Mouse (Mus musculus) cerebellum, adult 8-10 months (tissue): ENCODE data around the gene Mr1.
"Not testable (repeated sequence)": the region's sequence is repeated elsewhere in the genome, so short reads cannot be mapped to it uniquely, and the experiment has no call there.

Source experiments
- DNase-seq: peaks from one replicate; pipeline ENCODE4 v3.0.0; 2022

Gene Mr1

GRCm38 (mm10) chr1:155146572-155146980 is at the start of gene Mr1:
TSS of gene Mr1 (minus strand) at chr1:155146814.
- DNase-seq = no peak

GRCm38 (mm10) chr1:155192805-155193368 is 46.3 kb upstream of the Mr1 start:
- DNase-seq = peak; percentile 46

DNA sequence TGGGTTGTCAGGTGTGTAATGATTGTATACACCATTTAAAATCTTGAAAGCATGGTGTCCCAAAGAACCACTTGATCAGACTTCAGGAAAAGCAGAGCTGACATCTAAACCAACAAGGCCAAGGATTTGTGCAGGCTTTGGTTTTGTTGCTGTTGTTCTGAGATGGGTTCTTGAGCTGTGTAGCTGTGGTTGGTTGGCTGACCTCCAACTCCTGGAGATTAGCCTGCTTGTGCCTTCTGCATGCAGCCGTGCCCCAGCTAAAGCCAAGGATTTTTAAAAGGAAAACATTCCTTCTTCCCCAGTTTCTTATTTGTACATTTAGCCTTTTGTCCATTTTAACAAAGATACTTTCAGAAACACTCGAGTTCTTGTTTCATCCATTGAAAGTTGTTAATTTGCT is 45.1 kb upstream of the Mr1 start:
- DNase-seq = peak; percentile 59

- no peak for DNase-seq
Measured at GRCm38 (mm10) chr1:155191219-155191618, 44.6 kb upstream of the Mr1 start.

GRCm38 (mm10) chr1:155188656-155189055 is 42.0 kb upstream of the Mr1 start:
- no peak for DNase-seq

DNA sequence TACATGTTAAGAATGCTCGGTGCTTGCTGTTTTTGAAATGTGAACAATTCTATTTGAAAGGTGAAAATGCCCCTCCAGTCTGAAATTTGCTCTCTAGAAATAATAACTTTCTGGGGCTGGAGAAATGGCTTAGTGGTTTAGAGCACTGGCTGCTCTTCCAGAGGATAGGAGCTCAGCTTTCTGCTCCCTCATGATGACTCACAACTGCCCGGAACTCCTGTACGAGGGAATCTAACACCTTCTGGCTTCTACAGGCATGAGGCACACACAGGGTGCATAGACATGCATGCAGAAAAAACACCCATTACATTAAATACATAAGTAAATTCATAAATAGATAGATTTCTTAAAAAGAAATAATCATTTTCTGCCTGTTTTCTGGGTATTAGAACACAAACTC is 37.6 kb upstream of the Mr1 start:
- DNase-seq = no peak

DNA sequence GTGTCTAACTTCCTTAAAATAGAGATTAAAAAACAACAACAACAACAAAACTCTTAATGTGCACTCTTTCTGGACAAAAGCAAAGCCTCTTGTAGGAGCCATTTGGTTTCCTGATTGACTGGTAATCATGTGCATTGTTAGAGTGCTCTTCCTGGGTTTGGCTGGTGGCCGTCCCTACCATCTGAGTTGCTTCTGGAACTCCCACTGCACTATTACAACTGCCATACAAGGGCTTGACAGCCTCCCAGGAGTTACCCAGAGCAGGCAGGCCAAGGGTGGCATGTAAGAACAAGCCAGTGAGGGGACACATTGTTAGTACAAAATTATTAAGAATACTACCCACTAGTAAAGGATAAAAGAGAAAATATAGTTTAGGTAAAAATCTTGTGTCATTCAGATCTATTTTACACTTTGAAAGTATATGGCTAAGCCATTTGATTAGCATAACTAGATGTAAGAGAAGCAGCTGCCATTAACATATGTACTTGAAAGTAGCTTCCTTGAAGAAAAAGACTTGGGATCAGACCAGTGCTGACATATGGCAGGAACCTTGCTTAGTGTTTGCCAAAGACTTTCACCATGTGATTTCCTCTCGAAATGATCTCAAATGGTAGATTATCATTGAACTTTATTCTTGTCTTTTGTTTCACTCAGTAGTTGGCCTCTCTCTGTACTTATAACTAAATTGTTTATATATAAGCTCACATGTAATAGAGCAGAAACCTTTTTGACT is 31.7 kb upstream of the Mr1 start:
- DNase-seq = no peak

- DNase-seq = no peak
Measured at GRCm38 (mm10) chr1:155174424-155174823, 27.8 kb upstream of the Mr1 start.

DNA sequence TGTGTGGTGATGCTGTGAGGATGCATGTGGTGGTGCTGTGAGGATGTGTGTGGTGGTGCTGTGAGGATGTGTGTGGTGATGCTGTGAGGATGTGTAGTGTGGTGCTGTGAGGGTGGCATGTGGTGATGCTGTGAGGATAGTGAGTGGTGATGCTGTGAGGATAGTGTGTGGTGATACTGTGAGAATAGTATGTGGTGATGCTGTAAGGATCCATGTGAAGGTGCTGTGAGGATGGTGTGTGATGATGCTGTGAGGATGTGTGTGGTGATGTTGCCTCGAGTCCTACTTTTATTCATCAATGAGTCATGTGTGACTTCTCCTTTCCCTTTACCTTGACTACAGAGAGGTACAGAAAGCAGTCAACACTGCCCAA is 27.0 kb upstream of the Mr1 start:
- DNase-seq = not testable (repeated sequence)

- no peak for DNase-seq
Measured at GRCm38 (mm10) chr1:155172895-155173643, 26.5 kb upstream of the Mr1 start.

GRCm38 (mm10) chr1:155169935-155170334 is 23.3 kb upstream of the Mr1 start:
- DNase-seq = no peak

- DNase-seq = no peak
Measured at GRCm38 (mm10) chr1:155167453-155167852, 20.8 kb upstream of the Mr1 start.

DNA sequence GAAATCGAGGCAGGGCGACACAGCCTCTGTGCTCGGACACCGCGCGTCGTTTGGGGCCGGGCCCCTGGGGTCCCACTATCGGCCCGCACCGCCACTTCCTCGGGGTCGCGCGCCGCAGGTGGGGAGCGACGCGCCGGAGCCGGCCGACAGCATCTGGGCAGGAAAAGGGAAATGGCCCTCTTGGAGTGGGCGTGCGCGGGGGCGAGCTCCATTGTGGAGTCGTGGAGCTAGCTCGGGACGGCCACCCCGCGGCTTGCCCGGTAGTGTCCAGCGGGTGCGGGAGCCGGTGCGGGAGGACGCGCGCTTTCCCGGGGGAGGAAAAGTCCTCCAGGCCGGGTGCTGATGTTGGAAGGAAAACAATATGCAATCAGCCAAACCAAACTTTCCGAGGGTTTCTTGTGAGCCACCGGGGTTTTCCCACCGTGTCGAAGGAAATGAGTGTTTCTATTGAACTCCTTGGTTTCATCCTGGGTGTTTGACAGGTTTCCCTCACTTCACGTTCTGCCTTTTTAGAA is 12.4 kb upstream of the Mr1 start:
- DNase-seq = peak; percentile 54

DNA sequence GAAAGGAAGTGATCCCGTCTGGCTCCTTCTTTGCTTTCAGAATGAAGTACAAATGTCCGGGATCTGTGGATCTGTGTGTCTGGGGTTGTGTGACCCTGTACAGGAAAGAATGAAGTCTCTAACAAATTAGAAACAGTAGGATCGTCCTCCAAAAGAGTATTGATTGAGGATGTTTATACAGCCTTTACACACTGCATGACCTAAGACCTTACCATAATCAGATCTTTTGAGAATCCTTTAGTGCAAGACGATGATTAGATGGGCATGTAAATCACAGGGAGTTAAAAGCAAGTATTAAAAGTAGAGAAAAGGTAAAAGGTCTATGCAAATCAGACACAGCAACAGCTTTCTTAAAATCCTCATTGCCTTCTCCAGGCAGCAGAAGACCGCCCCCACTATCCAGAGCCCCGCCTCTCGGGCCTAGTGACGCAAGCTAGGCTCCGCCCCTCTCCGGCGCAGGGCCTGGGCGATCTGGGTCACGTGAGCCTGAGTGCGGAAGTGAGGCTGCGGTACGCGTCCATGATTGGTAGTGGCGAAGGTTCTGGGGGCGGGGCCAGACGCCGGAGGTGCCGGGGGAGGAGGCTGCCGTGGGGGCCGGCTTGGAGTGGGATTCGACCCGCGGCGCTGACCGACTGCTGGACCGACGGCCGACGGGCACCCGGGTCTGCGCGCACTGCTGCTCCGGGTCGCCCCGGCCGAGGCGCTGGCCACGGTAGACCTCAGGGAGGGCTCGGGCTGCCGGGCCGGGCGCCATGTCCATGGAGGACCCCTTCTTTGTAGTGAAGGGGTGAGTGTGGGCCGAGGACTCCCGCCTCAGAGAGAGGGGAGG is 11.7 kb upstream of the Mr1 start, which contains the start of gene Stx6:
Stx6 (plus strand) TSS at position 575 of the 829 bp plus-strand sequence.
- DNase-seq = peak; percentile 98

GRCm38 (mm10) chr1:155153906-155154305 is 7.3 kb upstream of the Mr1 start:
- DNase-seq = no peak

DNA sequence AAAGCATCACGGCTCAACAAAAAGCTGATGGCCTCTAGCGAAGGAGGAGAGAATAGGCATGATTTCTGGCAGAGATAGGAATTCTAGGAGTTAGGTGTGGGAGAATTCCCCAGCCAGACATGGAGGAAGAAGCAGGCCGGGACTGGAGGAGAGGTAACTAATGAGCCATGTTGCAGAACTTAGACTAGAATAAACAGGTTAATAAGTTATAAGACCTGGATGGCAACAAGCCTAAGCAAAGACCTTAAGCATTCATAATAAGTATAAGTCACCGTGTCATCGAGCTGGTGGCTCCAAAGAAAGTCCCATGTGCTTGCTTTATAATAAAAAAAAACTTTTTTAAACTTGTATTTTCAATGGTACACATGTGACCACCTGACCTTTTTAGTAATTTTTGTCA is 4.2 kb upstream of the Mr1 start:
- no peak for DNase-seq

- DNase-seq = no peak
Measured at GRCm38 (mm10) chr1:155149403-155149802, 2.8 kb upstream of the Mr1 start.

DNA sequence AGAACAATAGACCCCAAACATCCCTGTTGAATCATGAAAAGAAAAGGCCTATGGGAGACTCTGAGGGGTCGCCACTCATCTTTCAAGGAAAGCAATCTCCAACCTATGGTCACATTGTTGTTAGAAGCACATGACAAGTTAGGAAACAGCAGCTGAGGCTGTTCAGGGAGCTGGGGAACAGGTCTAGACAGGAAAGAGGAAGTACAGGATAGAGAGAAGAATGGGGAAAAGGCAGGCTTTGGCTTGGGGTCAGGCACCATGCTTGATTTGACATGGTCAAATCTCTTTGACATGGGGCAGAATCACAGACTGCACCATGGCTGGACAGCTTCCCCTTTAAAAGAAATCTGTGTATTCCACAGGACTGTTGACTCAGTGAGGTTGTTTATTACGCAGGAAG is 614 bp upstream of the Mr1 start:
- no peak for DNase-seq

- no peak for DNase-seq
Measured at GRCm38 (mm10) chr1:155145620-155146019, 994 bp downstream of the Mr1 start.

GRCm38 (mm10) chr1:155140076-155140475 is 6.5 kb downstream of the Mr1 start:
- peak; percentile 79 for DNase-seq

DNA sequence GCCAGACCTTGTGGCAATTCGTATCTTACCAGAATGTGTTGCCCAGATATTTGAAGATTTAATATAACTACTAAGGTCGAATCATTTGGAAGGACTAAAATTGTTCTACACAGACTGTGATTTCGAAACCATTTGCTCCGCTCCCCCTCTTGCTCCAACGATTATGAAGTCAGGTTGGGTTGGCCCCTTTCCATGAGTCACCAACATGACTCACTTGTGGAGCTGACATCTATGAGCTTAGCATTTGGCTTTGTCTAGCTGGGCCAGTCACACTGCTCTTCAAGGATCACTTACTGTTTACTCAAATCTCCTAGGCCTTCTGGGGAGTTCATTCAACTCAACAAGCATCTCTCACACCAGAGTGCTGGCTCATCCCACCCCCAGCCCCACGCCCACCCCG is 7.8 kb downstream of the Mr1 start:
- DNase-seq = peak; percentile 19

DNA sequence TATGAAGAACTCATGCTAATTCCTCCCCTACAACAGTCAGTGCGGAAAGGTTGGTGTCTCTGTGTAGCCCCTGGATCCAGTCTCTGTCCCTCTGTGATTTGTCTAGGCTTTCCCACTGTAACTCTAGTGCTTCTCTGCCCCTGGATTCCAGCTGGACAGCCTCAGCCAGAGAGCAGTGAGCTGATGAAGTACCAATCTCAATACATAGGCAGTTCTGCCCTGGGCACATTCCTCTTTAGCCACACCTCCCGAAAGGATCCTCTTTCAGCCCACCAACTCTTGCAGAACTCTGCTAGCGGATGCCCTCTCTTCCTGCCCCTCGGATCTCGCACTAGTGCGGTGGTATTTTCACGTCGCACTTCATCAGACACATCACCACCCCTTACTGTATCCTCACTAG is 11.7 kb downstream of the Mr1 start:
- DNase-seq = no peak

- DNase-seq = no peak
Measured at GRCm38 (mm10) chr1:155127429-155127934, 19.1 kb downstream of the Mr1 start.
